Mouse (Mus musculus): ENCODE measurements around the gene Sesn1. TPM values are rescaled to one million over a fixed set of nuclear protein-coding genes. Genes with fewer than 3 reads are reported as not detected.

Gene Sesn1
- 100 to 1,000 TPM in 1 of 2 experiments, 10 to 100 TPM in 1; 72.5 to 116 TPM for polyA plus RNA-seq (2017; shearing (Covaris generic))

DNA sequence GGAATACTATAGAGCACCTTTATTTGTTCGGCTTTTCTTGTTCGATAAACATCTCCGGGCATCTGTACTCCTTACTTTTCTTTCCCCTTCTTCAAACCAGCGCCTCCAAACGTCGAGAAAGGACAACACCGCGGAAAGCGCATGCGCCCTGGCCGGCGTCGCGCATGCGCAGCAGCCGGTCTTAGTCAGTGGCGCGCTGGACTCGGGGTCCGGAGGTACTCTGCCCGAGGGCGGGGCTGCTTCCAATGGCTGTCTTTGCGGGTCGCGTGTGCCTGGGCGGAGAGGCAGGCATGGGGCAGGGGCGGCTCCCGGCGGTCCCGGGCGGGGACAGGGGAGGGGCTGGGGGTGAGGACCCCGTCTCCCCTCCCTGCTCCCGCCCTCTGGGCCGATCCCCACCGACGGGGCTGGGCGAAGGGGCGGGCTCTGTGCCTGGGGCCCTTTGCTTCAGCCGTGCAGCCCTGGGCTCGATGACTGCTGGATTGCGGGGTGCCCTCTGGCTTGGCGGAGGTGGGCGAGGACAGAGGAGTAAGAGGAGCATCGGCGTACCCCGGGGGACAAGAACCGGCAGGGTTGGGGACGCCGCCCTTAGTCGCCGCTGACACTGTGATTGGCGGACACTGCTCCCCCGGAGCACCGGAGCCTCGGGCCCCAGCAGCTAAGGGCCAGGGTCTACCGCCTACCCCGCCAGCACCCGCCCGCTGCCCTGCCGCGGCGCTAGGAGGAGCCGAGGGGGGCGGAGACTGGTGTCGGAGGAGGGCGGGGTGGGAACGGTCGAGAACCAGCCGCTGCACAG, at the start of gene Sesn1, which contains the start of gene Cep57l1:
Gene Sesn1, plus strand, starts transcription at position 165 of the 793 bp plus-strand sequence.
Gene Cep57l1, minus strand, starts transcription at position 101 of the 793 bp plus-strand sequence.

Other genes starting within 250 kb of the Sesn1 start
- gene Ccdc162, start 93.3 kb upstream of the Sesn1 start, polyA plus RNA-seq (2017; shearing (Covaris generic)): 1 to 10 TPM; 1.2 to 1.4 TPM
- gene Cep57l1, start 64 bp upstream of the Sesn1 start, polyA plus RNA-seq (2017; shearing (Covaris generic)): 10 to 100 TPM; 13.9 to 14.1 TPM
- gene Armc2, start 208.5 kb downstream of the Sesn1 start, polyA plus RNA-seq (2017; shearing (Covaris generic)): 1 to 10 TPM; 1.2 to 2.2 TPM